Mouse (Mus musculus): ENCODE results near the gene Cttnbp2.

- no peak for TF ChIP-seq POLR2A (IDR thresholded peaks at IDR 0.05; ENCODE audit: insufficient read length, low read depth)
- TF ChIP-seq MAX (IDR thresholded peaks at IDR 0.05; ENCODE audit: low read depth): no peak
- no peak for TF ChIP-seq SRF (IDR thresholded peaks at IDR 0.05; ENCODE audit: control insufficient read depth, insufficient read length, low read depth)
- no peak for TF ChIP-seq USF1 (IDR thresholded peaks at IDR 0.05; ENCODE audit: low read depth)
- TF ChIP-seq REST (IDR thresholded peaks at IDR 0.05; ENCODE audit: insufficient read depth, insufficient read length): no peak
- TF ChIP-seq E2F4 (IDR thresholded peaks at IDR 0.05; ENCODE audit: insufficient read depth): no peak
Measured at GRCm38 (mm10) chr6:18484061-18484460, 30.6 kb downstream of the Cttnbp2 start.

All from myocyte (in vitro differentiated cells).